Mouse (Mus musculus) spleen, postnatal 10 days (tissue): ENCODE measurements around the gene Skap1.
A peak's percentile ranks its signal among the peaks of the same experiment; 100 is the strongest.

Experiments
- DNase-seq, 2 experiments: peaks; one replicate each; pipeline ENCODE4 v3.0.0; 2021 to 2022; ENCODE audit warnings: low spot score in 2 of 2

Skap1 gene

GRCm38 (mm10) chr11:96463986-96464715, at the start of gene Skap1:
TSS of gene Skap1 (plus strand) at chr11:96464593.
- DNase-seq, result no peak

- no peak for DNase-seq
Measured at GRCm38 (mm10) chr11:96421074-96421473, 43.3 kb upstream of the Skap1 start.

- DNase-seq, result no peak
Measured at GRCm38 (mm10) chr11:96421517-96422265, 42.7 kb upstream of the Skap1 start.

GRCm38 (mm10) chr11:96425193-96425592, 39.2 kb upstream of the Skap1 start:
- DNase-seq, result no peak

- no peak for DNase-seq
Measured at GRCm38 (mm10) chr11:96426191-96426590, 38.2 kb upstream of the Skap1 start.

- no peak for DNase-seq
Measured at GRCm38 (mm10) chr11:96426805-96427204, 37.6 kb upstream of the Skap1 start.

GRCm38 (mm10) chr11:96429062-96429461, 35.3 kb upstream of the Skap1 start:
- no peak for DNase-seq

- no peak for DNase-seq
Measured at GRCm38 (mm10) chr11:96429891-96430290, 34.5 kb upstream of the Skap1 start.

- DNase-seq, result no peak
Measured at GRCm38 (mm10) chr11:96431871-96432270, 32.5 kb upstream of the Skap1 start.

GRCm38 (mm10) chr11:96434888-96435287, 29.5 kb upstream of the Skap1 start:
- DNase-seq, result no peak

- no peak for DNase-seq
Measured at GRCm38 (mm10) chr11:96436525-96436924, 27.9 kb upstream of the Skap1 start.

GRCm38 (mm10) chr11:96438787-96439186, 25.6 kb upstream of the Skap1 start:
- DNase-seq, result peak; percentile 53 to 79

GRCm38 (mm10) chr11:96441546-96442185, 22.7 kb upstream of the Skap1 start:
- DNase-seq, result peak in 1 of 2 experiments; percentile 31

GRCm38 (mm10) chr11:96442468-96442867, 21.9 kb upstream of the Skap1 start:
- DNase-seq, result no peak

- no peak for DNase-seq
Measured at GRCm38 (mm10) chr11:96447931-96448330, 16.5 kb upstream of the Skap1 start.

GRCm38 (mm10) chr11:96455111-96455510, 9.3 kb upstream of the Skap1 start:
- DNase-seq, result no peak

GRCm38 (mm10) chr11:96455699-96456326, 8.6 kb upstream of the Skap1 start:
- DNase-seq, result no peak

GRCm38 (mm10) chr11:96456508-96457305, 7.7 kb upstream of the Skap1 start:
- DNase-seq, result no peak

GRCm38 (mm10) chr11:96461766-96462165, 2.6 kb upstream of the Skap1 start:
- DNase-seq, result no peak

- DNase-seq, result no peak
Measured at GRCm38 (mm10) chr11:96462191-96462752, 2.1 kb upstream of the Skap1 start.

- no peak for DNase-seq
Measured at GRCm38 (mm10) chr11:96464716-96465060, 295 bp downstream of the Skap1 start.
